Mouse (Mus musculus): ENCODE data around the gene Anp32e.

DNA sequence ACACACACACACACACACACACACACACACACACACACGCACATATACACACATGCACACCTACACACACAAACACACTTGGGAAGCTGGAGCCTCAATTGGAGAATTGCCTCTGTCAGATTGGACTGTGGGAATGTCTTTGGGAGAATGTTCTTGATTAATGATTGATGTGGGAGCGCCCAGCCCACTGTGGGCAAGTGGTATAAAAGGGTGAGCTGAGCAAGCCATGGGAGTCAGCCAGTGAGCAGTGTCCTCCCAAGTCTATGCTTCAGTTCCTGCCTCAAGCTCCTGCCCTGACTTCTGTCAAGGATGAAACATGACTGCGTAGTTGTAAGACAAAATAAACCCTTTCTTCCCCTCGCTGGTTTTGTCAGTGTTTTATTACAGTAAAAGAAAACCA, 41.5 kb upstream of the Anp32e start:
- TF ChIP-seq CTCF (IDR thresholded peaks at IDR 0.05; ENCODE audit: control insufficient read depth, insufficient read depth, low read length) (no peak), POLR2A (IDR thresholded peaks at IDR 0.05; ENCODE audit: borderline replicate concordance, control insufficient read depth, low read depth, low read length) (no peak)
